Mouse (Mus musculus): Measurements from ENCODE around the gene Bfsp2.

DNA sequence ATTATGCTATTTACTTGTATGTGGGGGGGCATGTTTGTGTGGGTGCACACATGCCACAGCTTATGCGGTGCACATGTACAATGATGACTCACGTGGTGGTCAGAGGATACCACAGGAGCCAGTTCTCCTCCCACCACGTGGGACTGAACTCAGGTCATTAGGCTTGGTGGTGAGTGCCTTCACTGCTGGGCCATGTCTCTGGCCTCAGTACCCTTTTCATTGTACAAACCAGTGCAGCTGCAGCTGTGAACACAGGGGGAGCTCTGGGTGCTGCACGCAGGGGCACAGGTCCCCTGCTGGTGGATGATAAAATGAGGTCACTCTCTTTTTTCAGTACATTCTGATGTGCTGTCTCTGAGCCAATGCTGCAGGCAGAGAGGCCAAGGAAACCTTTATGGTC lies 46.1 kb downstream of the Bfsp2 start:
- peak; percentile 40; the same call in 1 of the 2 replicates for TF ChIP-seq CTCF (IDR thresholded peaks at IDR 0.05; ENCODE audit: borderline replicate concordance, extremely low read depth, insufficient read depth, insufficient read length)
- no peak for TF ChIP-seq POLR2A (IDR thresholded peaks at IDR 0.05; ENCODE audit: borderline replicate concordance, extremely low read depth, insufficient read depth, insufficient read length, poor library complexity, severe bottlenecking)
